Mouse (Mus musculus) liver, embryonic 12.5 days (tissue): ENCODE data around the gene Pon3. TPM values are rescaled to one million over a fixed set of nuclear protein-coding genes. Genes with fewer than 3 reads are reported as not detected.
A peak's percentile ranks its signal among the peaks of the same experiment; 100 is the strongest.

ENCODE experiments used
- ATAC-seq: fragments of 200-750 bp; cut with Nextera tagmentation; 2 replicates; pipeline ENCODE4 v1.8.0; 2017; ENCODE audit warnings: moderate number of reproducible peaks, mild to moderate bottlenecking, moderate library complexity
- H3K27ac ChIP-seq: fragments of 300-500 bp; sonication (generic); 2 replicates; pipeline ENCODE4 v1.5.1; 2016; ENCODE audit warnings: mild to moderate bottlenecking
- H3K27me3 ChIP-seq: fragments of 300-500 bp; sonication (generic); replicated peaks from 2 replicates; pipeline ENCODE4 v1.6.1; 2016; ENCODE audit warnings: mild to moderate bottlenecking, moderate library complexity
- H3K36me3 ChIP-seq: fragments of 300-500 bp; sonication (generic); 2 replicates; pipeline ENCODE4 v1.6.1; 2016; ENCODE audit warnings: mild to moderate bottlenecking, moderate library complexity
- H3K4me1 ChIP-seq: fragments of 300-500 bp; sonication (generic); 2 replicates; pipeline ENCODE4 v1.6.1; 2016
- H3K4me2 ChIP-seq: fragments of 300-500 bp; sonication (generic); 2 replicates; pipeline ENCODE4 v1.6.1; 2016; ENCODE audit warnings: mild to moderate bottlenecking, moderate library complexity
- H3K4me3 ChIP-seq: fragments of 300-500 bp; sonication (generic); 2 replicates; pipeline ENCODE4 v1.5.1; 2016; ENCODE audit warnings: mild to moderate bottlenecking, moderate library complexity
- H3K9ac ChIP-seq: fragments of 300-500 bp; sonication (generic); 2 replicates; pipeline ENCODE4 v1.6.1; 2016; ENCODE audit warnings: mild to moderate bottlenecking, moderate library complexity
- H3K9me3 ChIP-seq: fragments of 300-500 bp; sonication (generic); replicated peaks from 2 replicates; pipeline ENCODE4 v1.6.1; 2016; ENCODE audit warnings: mild to moderate bottlenecking, moderate library complexity
- WGBS: fragments of 180-500 bp; shearing (Covaris S2); methylation state at CpG from one replicate; pipeline ENCODE4 v1.1.7; 2016; ENCODE audit not compliant: insufficient replicate concordance; 5-methylcytosine and 5-hydroxymethylcytosine counted together
- polyA plus RNA-seq: library from polyadenylated mRNA; unstranded; fragments of >200 nt; fragmentation: Nextera tagmentation; extraction: Ambion mirVana; gene quantifications from 2 replicates; pipeline ENCODE4 v1.2.1, GENCODE M21; 2016

Pon3 gene
- polyA plus RNA-seq, 1 experiment from 2014 or later = 16.0 TPM

GRCm38 (mm10) chr6:5287392-5287791, 31.3 kb upstream of the Pon3 start:
- Histone ChIP-seq H3K27me3 (no peaks in the 10 kb centered on the region), H3K4me2 (peak overlapping the region; percentile 50), H3K9ac (peak overlapping the region; percentile 59), H3K27ac (peak overlapping the region; percentile 95), H3K4me3 (no peak overlapping the region), H3K4me1 (peaks cover 77% of the 10 kb centered on the region), H3K9me3 (no peaks in the 10 kb centered on the region), H3K36me3 (peaks cover 71% of the 10 kb centered on the region)
- 22% methylated on average over 2 of the region's 2 CpGs for WGBS
- peak; percentile 84 for ATAC-seq

- H3K4me1 ChIP-seq = peaks cover 42% of the 10 kb centered on the region
- H3K4me3 ChIP-seq = no peak overlapping the region
- H3K9ac ChIP-seq = no peak overlapping the region
- no peak for ATAC-seq
- peaks cover 81% of the 10 kb centered on the region for H3K36me3 ChIP-seq
- H3K9me3 ChIP-seq = no peaks in the 10 kb centered on the region
- H3K4me2 ChIP-seq = no peak overlapping the region
- 0 out of 2 replicates have a peak overlapping the region, but pooled peaks have one; percentile 27 for H3K27ac ChIP-seq
- H3K27me3 ChIP-seq = no peaks in the 10 kb centered on the region
- WGBS = 86% methylated on average over 7 of the region's 7 CpGs
Observed at GRCm38 (mm10) chr6:5282418-5282817, 26.3 kb upstream of the Pon3 start.

- no peaks in the 10 kb centered on the region for H3K27me3 ChIP-seq
- no peaks in the 10 kb centered on the region for H3K9me3 ChIP-seq
- H3K9ac ChIP-seq = no peak overlapping the region
- ATAC-seq = no peak
- peaks cover 33% of the 10 kb centered on the region for H3K4me1 ChIP-seq
- H3K4me3 ChIP-seq = no peak overlapping the region
- H3K4me2 ChIP-seq = no peak overlapping the region
- H3K27ac ChIP-seq = no peak overlapping the region
- peaks cover 92% of the 10 kb centered on the region for H3K36me3 ChIP-seq
- WGBS = 81% methylated on average over 6 of the region's 6 CpGs
Observed at GRCm38 (mm10) chr6:5280576-5281305, 24.7 kb upstream of the Pon3 start.

- no peak overlapping the region for H3K4me3 ChIP-seq
- 78% methylated on average over 5 of the region's 5 CpGs for WGBS
- H3K36me3 ChIP-seq = peaks cover 97% of the 10 kb centered on the region
- no peak overlapping the region for H3K27ac ChIP-seq
- peaks cover 18% of the 10 kb centered on the region for H3K4me1 ChIP-seq
- no peak for ATAC-seq
- no peak overlapping the region for H3K4me2 ChIP-seq
- H3K9ac ChIP-seq = no peak overlapping the region
- no peaks in the 10 kb centered on the region for H3K27me3 ChIP-seq
- no peaks in the 10 kb centered on the region for H3K9me3 ChIP-seq
Observed at GRCm38 (mm10) chr6:5277972-5278371, 21.9 kb upstream of the Pon3 start.

GRCm38 (mm10) chr6:5269641-5270040, 13.6 kb upstream of the Pon3 start:
- H3K36me3 ChIP-seq = peaks cover 91% of the 10 kb centered on the region
- no peak for ATAC-seq

GRCm38 (mm10) chr6:5264793-5265192, 8.7 kb upstream of the Pon3 start:
- H3K36me3 ChIP-seq = peaks cover 76% of the 10 kb centered on the region

More at GRCm38 (mm10) chr6:5269641-5270040, 13.6 kb upstream of the Pon3 start:
- Histone ChIP-seq H3K4me3 (no peak overlapping the region), H3K4me2 (no peak overlapping the region), H3K9me3 (no peaks in the 10 kb centered on the region), H3K27me3 (no peaks in the 10 kb centered on the region), H3K4me1 (peaks cover 4% of the 10 kb centered on the region), H3K27ac (no peak overlapping the region), H3K9ac (no peak overlapping the region)
- WGBS = 87% methylated on average over 6 of the region's 6 CpGs

GRCm38 (mm10) chr6:5263250-5263999, 7.3 kb upstream of the Pon3 start:
- 67% methylated on average over 8 of the region's 8 CpGs for WGBS
- no peaks in the 10 kb centered on the region for H3K9me3 ChIP-seq
- peaks cover 64% of the 10 kb centered on the region for H3K36me3 ChIP-seq
- peak overlapping the region; percentile 71 for H3K27ac ChIP-seq
- ATAC-seq = peak; percentile 91
- peaks cover 32% of the 10 kb centered on the region for H3K4me1 ChIP-seq
- 0 out of 2 replicates have a peak overlapping the region, but pooled peaks have one; percentile 9 for H3K9ac ChIP-seq
- no peaks in the 10 kb centered on the region for H3K27me3 ChIP-seq
- peak overlapping the region; percentile 26 for H3K4me2 ChIP-seq
- no peak overlapping the region for H3K4me3 ChIP-seq

More at GRCm38 (mm10) chr6:5264793-5265192, 8.7 kb upstream of the Pon3 start:
- H3K27ac ChIP-seq = peak overlapping the region; percentile 71; the same call in 1 of the 2 replicates
- H3K4me3 ChIP-seq = no peak overlapping the region
- 85% methylated on average over 8 of the region's 8 CpGs for WGBS
- peaks cover 30% of the 10 kb centered on the region for H3K4me1 ChIP-seq
- H3K4me2 ChIP-seq = no peak overlapping the region
- no peaks in the 10 kb centered on the region for H3K9me3 ChIP-seq
- no peak for ATAC-seq
- H3K9ac ChIP-seq = no peak overlapping the region
- no peaks in the 10 kb centered on the region for H3K27me3 ChIP-seq

GRCm38 (mm10) chr6:5262322-5263249, 6.5 kb upstream of the Pon3 start:
- peak overlapping the region; percentile 26 for H3K27ac ChIP-seq
- WGBS = 70% methylated on average over 9 of the region's 10 CpGs
- no peaks in the 10 kb centered on the region for H3K27me3 ChIP-seq
- H3K4me3 ChIP-seq = no peak overlapping the region
- H3K36me3 ChIP-seq = peaks cover 55% of the 10 kb centered on the region
- no peak overlapping the region for H3K9ac ChIP-seq
- no peaks in the 10 kb centered on the region for H3K9me3 ChIP-seq
- no peak overlapping the region for H3K4me2 ChIP-seq
- H3K4me1 ChIP-seq = peaks cover 32% of the 10 kb centered on the region
- ATAC-seq = peak; percentile 23; the same call in 1 of the 2 replicates

GRCm38 (mm10) chr6:5255291-5255690, 795 bp downstream of the Pon3 start:
- 29% methylated on average over 6 of the region's 6 CpGs for WGBS
- H3K27ac ChIP-seq = peak overlapping the region; percentile 61

GRCm38 (mm10) chr6:5254869-5255268, 1.2 kb downstream of the Pon3 start:
- peaks cover 25% of the 10 kb centered on the region for H3K4me1 ChIP-seq
- peak overlapping the region; percentile 88 for H3K4me2 ChIP-seq
- H3K9ac ChIP-seq = 0 out of 2 replicates have a peak overlapping the region, but pooled peaks have one; percentile 79
- H3K27ac ChIP-seq = no peak overlapping the region
- peak overlapping the region; percentile 68 for H3K4me3 ChIP-seq
- peaks cover 5% of the 10 kb centered on the region for H3K36me3 ChIP-seq
- no peak for ATAC-seq
- H3K27me3 ChIP-seq = no peaks in the 10 kb centered on the region
- H3K9me3 ChIP-seq = no peaks in the 10 kb centered on the region
- WGBS = 86% methylated on average over 2 of the region's 2 CpGs

More at GRCm38 (mm10) chr6:5255291-5255690, 795 bp downstream of the Pon3 start:
- Histone ChIP-seq H3K4me1 (peaks cover 25% of the 10 kb centered on the region), H3K9ac (peak overlapping the region; percentile 79), H3K4me3 (peak overlapping the region; percentile 68), H3K9me3 (no peaks in the 10 kb centered on the region), H3K36me3 (peaks cover 5% of the 10 kb centered on the region), H3K27me3 (no peaks in the 10 kb centered on the region), H3K4me2 (peak overlapping the region; percentile 88)
- ATAC-seq = no peak

- H3K9ac ChIP-seq = no peak overlapping the region
- no peaks in the 10 kb centered on the region for H3K4me1 ChIP-seq
- WGBS = 84% methylated on average over 6 of the region's 6 CpGs
- H3K4me3 ChIP-seq = no peak overlapping the region
- ATAC-seq = no peak
- no peaks in the 10 kb centered on the region for H3K27me3 ChIP-seq
- peaks cover 25% of the 10 kb centered on the region for H3K36me3 ChIP-seq
- H3K9me3 ChIP-seq = no peaks in the 10 kb centered on the region
- H3K27ac ChIP-seq = no peak overlapping the region
- no peak overlapping the region for H3K4me2 ChIP-seq
Observed at GRCm38 (mm10) chr6:5245926-5246325, 10.2 kb downstream of the Pon3 start.
